Mouse (Mus musculus): ENCODE measurements around the gene Parp16.
"Not testable (repeated sequence)": the region's sequence is repeated elsewhere in the genome, so short reads cannot be mapped to it uniquely, and the experiment has no call there.

The Parp16 gene

GRCm38 (mm10) chr9:65208293-65209179, 13.4 kb downstream of the Parp16 start:
- DNase-seq (ENCODE audit: low spot score) = no peak

- DNase-seq (ENCODE audit: low spot score) = no peak
Measured at GRCm38 (mm10) chr9:65211598-65211997, 16.4 kb downstream of the Parp16 start.

- DNase-seq (ENCODE audit: low spot score) = no peak
Measured at GRCm38 (mm10) chr9:65214425-65214777, 19.2 kb downstream of the Parp16 start.

DNA sequence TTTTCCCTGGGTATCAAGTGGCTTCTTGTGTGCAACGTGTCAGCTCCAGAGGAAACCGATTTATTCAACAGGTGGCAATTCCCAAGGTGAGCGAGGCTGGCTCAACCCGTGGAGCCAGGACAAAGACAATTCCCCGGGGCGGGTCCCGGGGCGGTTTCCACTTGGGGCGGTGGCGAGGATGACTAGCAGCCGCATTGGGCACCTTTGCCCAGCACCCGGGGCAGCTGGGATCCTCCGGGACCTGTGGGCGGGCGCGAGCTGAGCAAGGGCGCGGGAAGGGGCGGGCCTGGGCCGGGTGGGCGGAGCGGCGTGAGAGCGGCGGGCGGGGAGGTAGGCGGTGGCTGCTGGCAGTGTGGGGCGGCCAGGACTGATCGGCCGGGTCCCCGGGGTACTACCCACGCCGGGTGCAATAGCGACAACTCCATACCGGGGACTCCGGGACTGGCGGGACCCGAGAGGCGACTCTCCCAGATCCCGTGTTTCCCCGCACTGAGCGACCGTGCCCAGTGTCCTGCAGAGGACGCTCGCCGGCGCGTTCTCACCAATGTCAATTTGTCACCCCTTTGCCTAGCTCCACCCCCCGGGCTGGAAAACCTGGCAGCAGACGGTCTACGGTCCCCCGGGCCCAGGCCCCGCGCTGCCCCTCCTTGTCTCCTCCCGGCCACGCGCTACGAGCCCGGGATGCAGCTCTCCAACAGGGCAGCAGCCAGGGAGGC, 19.8 kb downstream of the Parp16 start:
- peak; percentile 77 for DNase-seq (ENCODE audit: low spot score)

DNA sequence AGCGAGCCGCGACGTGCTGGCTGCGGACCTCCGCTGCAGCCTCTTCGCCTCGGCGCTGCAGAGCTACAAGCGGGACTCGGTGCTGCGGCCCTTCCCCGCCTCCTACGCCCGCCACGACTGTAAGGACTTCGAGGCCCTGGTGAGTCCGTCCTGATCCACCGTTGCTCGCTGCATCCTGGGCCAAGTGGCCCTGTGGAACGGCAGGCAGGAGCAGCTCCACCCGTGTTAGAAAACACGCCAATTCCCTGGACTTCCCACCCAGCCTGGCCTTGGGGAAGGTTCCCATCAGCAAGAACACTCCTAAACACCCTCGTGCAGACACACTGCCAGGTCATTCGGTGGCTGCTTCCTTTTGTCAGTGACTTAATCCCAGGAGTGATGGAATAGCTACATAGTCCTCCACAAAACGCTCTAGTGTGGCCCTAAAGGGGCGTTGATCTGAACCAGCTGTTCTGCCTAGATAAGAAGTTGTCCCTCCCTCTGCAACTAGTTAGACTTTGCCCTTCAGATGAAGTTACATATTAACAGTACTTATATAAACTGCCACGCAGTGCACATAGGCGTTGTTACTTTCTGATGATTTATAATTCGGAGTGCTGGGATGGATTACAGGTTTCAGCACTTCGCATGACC, 20.5 kb downstream of the Parp16 start:
- no peak for DNase-seq (ENCODE audit: low spot score)

- DNase-seq (ENCODE audit: low spot score) = no peak
Measured at GRCm38 (mm10) chr9:65216972-65217371, 21.8 kb downstream of the Parp16 start.

GRCm38 (mm10) chr9:65217661-65218060, 22.5 kb downstream of the Parp16 start:
- no peak for DNase-seq (ENCODE audit: low spot score)

DNA sequence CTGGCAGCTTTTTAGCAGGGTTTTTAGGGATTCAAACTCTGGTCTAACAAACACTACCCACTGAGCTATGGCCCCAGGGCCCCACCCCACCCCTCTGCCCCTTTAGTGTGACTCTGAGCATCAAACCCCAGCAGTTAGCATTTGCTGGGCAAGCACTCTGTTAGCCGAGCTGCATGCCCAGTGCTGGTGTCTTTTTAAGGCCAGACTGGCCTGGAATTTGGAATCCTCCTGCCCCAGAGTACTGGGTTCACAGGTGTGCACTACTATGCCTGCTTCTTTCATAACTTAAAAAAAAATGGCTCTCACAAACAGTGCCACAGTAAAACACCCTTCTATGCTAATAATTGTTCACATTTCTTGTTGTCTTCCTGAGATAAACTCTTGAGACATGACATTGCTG, 23.8 kb downstream of the Parp16 start:
- DNase-seq (ENCODE audit: low spot score) = no peak

DNA sequence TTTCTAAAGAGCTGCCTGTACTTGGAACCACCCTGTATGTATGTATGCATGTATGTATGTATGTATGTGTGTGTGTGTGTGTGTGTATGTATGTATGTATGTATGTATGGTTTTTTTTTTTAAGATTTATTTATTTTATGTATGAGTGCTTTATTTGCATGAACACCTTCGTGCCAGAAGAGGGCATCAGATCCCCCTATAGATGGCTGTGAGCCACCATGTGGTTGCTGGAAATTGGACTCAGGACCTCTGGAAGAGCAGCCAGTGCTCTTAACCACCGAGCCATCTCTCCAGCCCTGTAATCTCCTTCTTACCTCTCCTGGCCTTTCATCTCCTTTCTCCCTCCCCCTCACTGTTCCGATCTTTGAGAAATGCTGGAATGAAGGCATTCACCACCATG, 25.2 kb downstream of the Parp16 start:
- not testable (repeated sequence) for DNase-seq (ENCODE audit: low spot score)

GRCm38 (mm10) chr9:65223927-65224326, 28.8 kb downstream of the Parp16 start:
- no peak for DNase-seq (ENCODE audit: low spot score)

DNA sequence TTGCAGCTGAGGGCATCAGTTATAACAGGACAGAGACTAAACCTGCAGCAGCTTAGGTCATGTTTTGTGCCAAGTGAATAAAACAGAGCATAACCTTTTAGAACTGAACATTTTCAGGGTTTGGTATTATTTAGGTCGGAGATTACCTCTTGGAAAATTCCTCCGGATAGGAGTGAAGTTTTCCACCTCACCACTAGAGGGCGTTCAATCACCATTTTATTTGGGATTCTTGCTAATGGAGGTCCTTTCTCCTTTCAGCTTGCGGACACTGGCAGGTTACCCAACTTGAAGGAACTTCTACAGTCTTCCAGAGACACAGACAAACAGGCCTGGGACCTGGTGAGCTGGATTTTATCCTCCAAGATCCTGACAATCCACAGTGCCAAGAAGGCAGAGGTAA, 30.6 kb downstream of the Parp16 start:
- peak; percentile 37 for DNase-seq (ENCODE audit: low spot score)

GRCm38 (mm10) chr9:65230250-65230649, 35.1 kb downstream of the Parp16 start:
- DNase-seq (ENCODE audit: low spot score) = no peak

- no peak for DNase-seq (ENCODE audit: low spot score)
Measured at GRCm38 (mm10) chr9:65231284-65231683, 36.1 kb downstream of the Parp16 start.

GRCm38 (mm10) chr9:65233243-65233985, 38.3 kb downstream of the Parp16 start:
- DNase-seq (ENCODE audit: low spot score) = no peak

DNA sequence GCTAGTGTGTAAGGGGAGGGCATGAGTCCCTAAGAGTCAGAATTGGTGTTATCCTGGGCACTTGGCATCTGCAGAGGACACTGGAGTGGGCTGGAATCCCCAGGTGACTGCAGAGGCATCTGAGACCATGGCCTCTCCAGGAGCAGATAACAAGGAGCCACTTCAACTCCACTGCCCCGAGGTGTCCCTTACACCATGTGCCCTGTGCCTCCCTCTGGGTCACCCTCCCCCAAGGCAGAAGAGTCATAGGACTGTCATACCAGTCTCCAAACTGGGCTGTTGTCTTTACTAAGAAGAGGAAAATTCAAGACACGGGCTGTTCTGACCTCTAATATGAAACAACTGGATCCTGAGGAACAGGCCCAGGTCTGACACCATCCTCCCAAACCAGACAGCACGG, 39.6 kb downstream of the Parp16 start:
- DNase-seq (ENCODE audit: low spot score) = no peak

- no peak for DNase-seq (ENCODE audit: low spot score)
Measured at GRCm38 (mm10) chr9:65235601-65236000, 40.4 kb downstream of the Parp16 start.

- no peak for DNase-seq (ENCODE audit: low spot score)
Measured at GRCm38 (mm10) chr9:65237616-65238015, 42.5 kb downstream of the Parp16 start.

DNA sequence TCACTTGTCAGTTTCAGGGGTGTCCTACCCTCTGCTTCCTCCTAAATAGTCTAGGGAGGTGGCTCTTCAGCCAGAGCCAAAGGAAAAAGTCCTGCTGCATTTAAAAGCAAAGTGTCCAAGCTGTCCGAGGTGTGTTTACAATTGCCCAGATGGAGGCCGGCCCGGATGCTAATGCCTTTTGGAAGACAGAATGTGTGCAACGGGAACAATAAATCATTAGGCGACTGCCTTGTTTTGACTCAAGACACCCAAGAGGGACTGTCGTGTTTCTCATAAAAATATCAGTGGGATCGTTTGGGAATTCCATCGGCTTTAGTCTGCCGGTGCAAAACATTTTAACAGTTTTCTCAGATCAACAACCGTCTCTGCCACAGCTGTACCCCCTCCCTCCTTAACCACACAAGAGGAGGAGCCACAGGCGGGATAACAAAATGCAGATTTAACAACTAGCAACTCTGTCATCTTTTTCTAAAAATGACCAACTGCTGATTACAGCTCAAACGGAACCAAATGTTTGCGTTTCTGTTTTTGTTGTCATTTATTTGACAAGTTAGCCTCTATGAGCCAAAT, 43.1 kb downstream of the Parp16 start:
- DNase-seq (ENCODE audit: low spot score) = no peak

GRCm38 (mm10) chr9:65239176-65239575, 44.0 kb downstream of the Parp16 start:
- no peak for DNase-seq (ENCODE audit: low spot score)

GRCm38 (mm10) chr9:65239731-65240130, 44.6 kb downstream of the Parp16 start:
- DNase-seq (ENCODE audit: low spot score) = no peak

- DNase-seq (ENCODE audit: low spot score) = no peak
Measured at GRCm38 (mm10) chr9:65240587-65240986, 45.4 kb downstream of the Parp16 start.

DNA sequence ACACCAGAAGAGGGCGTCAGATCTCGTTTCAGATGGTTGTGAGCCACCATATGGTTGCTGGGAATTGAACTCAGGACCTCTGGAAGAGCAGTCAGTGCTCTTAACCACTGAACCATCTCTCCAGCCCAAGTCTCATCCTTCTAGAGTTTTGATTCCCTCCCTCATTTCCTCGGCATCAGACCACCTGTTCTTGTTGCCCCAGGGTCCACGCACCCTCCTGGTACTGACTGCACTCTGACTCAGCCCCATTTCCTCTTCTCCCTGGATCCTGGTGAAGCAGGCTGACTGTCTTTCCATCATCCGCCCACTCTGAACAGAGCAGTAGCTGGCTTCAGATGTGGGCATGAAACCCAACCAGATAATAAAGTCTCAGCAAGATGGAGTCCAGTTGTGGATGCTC, 46.8 kb downstream of the Parp16 start:
- DNase-seq (ENCODE audit: low spot score) = no peak
